ENCODE assay signal across 8 mouse cellular contexts in genomic region chr2:61578433-61578832, GRCm38 (mm10). TPM values are rescaled to one million over a fixed set of nuclear protein-coding genes. Genes with fewer than 3 reads are reported as not detected.
A peak's percentile ranks its signal among the peaks of the same experiment; 100 is the strongest.
DNase-seq lines count a peak whose midpoint lies in the region; ATAC-seq and TF ChIP-seq lines count a peak whose summit lies in the region.

Gene Tank, plus strand, starts transcription at chr2:61578585.

- no peak for ATAC-seq in midbrain, embryonic 14.5 days (ENCODE audit: low FRiP score, low TSS enrichment)

- no peak for TF ChIP-seq CTCF in cortical plate, adult 2 months (IDR thresholded peaks at IDR 0.05; ENCODE audit: extremely low read depth, insufficient read depth, low read length)

- H3K27me3 ChIP-seq in midbrain, embryonic 14.5 days (ENCODE audit: control insufficient read depth, insufficient read depth, low read length) = no peaks in the 10 kb centered on the region

- H3K9me3 ChIP-seq in midbrain, embryonic 14.5 days (ENCODE audit: control insufficient read depth, low read length) = no peaks in the 10 kb centered on the region

- DNase-seq in layer of hippocampus, adult 8-10 months (ENCODE audit: low spot score in 2 of 2) = no peak
- DNase-seq in layer of hippocampus, adult 9-11 months = no peak
- peak; percentile 28 for DNase-seq in heart, adult 8-10 months (ENCODE audit: low spot score)
- DNase-seq in layer of hippocampus, postnatal 14 days (ENCODE audit: low spot score in 2 of 2) = no peak
- no peak for DNase-seq in midbrain, embryonic 14.5 days
- DNase-seq in cerebellum, adult 11 months = no peak
- DNase-seq in right cerebral cortex, adult 2 months (ENCODE audit: low spot score in 2 of 2) = no peak

- H3K9ac ChIP-seq in midbrain, embryonic 14.5 days (replicated peaks; ENCODE audit: low read length) = no peak within 1 kb of the TSS

- WGBS in midbrain, embryonic 14.5 days = 86% methylated on average over 10 of the region's 10 CpGs

- H3K27ac ChIP-seq in cortical plate, adult 2 months (ENCODE audit: insufficient read depth, low read length) = no peak within 1 kb of the TSS
- H3K27ac ChIP-seq in midbrain, embryonic 14.5 days (replicated peaks; ENCODE audit: low read depth, low read length) = no peak within 1 kb of the TSS

- TF ChIP-seq POLR2A in cortical plate, adult 2 months (IDR thresholded peaks at IDR 0.05; ENCODE audit: extremely low read depth, insufficient read depth, low read length) = no peak

- H3K36me3 ChIP-seq in midbrain, embryonic 14.5 days (ENCODE audit: control insufficient read depth, insufficient read depth, low read length) = no peaks in the 10 kb centered on the region

- no peak within 1 kb of the TSS for H3K4me3 ChIP-seq in cortical plate, adult 2 months (ENCODE audit: insufficient read depth, low read length)
- no peak within 1 kb of the TSS for H3K4me3 ChIP-seq in midbrain, embryonic 14.5 days (replicated peaks; ENCODE audit: low read depth, low read length)

- H3K4me2 ChIP-seq in midbrain, embryonic 14.5 days (ENCODE audit: low read length) = no peak within 1 kb of the TSS

- H3K4me1 ChIP-seq in cortical plate, adult 2 months (ENCODE audit: control insufficient read depth, insufficient read depth, low read length) = no peaks in the 10 kb centered on the region
- H3K4me1 ChIP-seq in midbrain, embryonic 14.5 days (ENCODE audit: control insufficient read depth, insufficient read depth, low read length) = no peaks in the 10 kb centered on the region

RNA-seq across cellular contexts. Expression of gene Tank, which starts in this region (rescaled TPM):
- total RNA-seq in layer of hippocampus, adult 8-10 months (2022) = 10 to 100 TPM; 23.5 to 30.1 (median 25.9) TPM
- 35.8 and 37.5 TPM in 2 replicates for polyA plus RNA-seq in cortical plate, adult 2 months (2012; rRNA removed)
- total RNA-seq in heart, adult 8-10 months (2022) = 10 to 100 TPM; 16.8 to 21.4 (median 17.5) TPM
- 10 to 100 TPM; 31.8 to 32.6 TPM for total RNA-seq in layer of hippocampus, postnatal 14 days (2021)
- 33.3 and 37.1 TPM in 2 replicates for polyA plus RNA-seq in midbrain, embryonic 14.5 days (2014; fragmentation: Nextera tagmentation; extraction: Ambion mirVana)
